Mouse (Mus musculus) forebrain, embryonic 11.5 days (tissue): ENCODE measurements around the gene Sox6. TPM values are rescaled to one million over a fixed set of nuclear protein-coding genes. Genes with fewer than 3 reads are reported as not detected.

ENCODE experiments used
- ATAC-seq: fragments of 200-750 bp; cut with Nextera tagmentation; replicated peaks from 2 replicates; pipeline ENCODE4 v1.8.0; 2017; ENCODE audit warnings: moderate TSS enrichment; ENCODE audit not compliant: low FRiP score
- DNase-seq: peaks from one replicate; pipeline ENCODE4 v3.0.0-alpha.2; 2017; ENCODE audit warnings: low spot score
- H3K27ac ChIP-seq: fragments of 300-500 bp; sonication (generic); 2 replicates; pipeline ENCODE4 v1.5.1; 2014; ENCODE audit warnings: low read depth, low read length
- H3K27me3 ChIP-seq: fragments of 300-500 bp; sonication (generic); 2 replicates; pipeline ENCODE4 v1.6.1; 2014; ENCODE audit warnings: mild to moderate bottlenecking, low read length, mixed read lengths; ENCODE audit not compliant: control insufficient read depth, insufficient read depth
- H3K36me3 ChIP-seq: fragments of 300-500 bp; sonication (generic); 2 replicates; pipeline ENCODE4 v1.6.1; 2014; ENCODE audit warnings: mild to moderate bottlenecking, low read length, moderate library complexity, mixed read lengths; ENCODE audit not compliant: control insufficient read depth, insufficient read depth
- H3K4me1 ChIP-seq: fragments of 300-500 bp; sonication (generic); replicated peaks from 2 replicates; pipeline ENCODE4 v1.6.1; 2014; ENCODE audit warnings: low read length, mixed read lengths; ENCODE audit not compliant: control insufficient read depth, insufficient read depth
- H3K4me2 ChIP-seq: fragments of 300-500 bp; sonication (generic); 2 replicates; pipeline ENCODE4 v1.6.1; 2014; ENCODE audit warnings: low read depth, mild to moderate bottlenecking, low read length, moderate library complexity, mixed read lengths; ENCODE audit not compliant: severe bottlenecking
- H3K4me3 ChIP-seq: fragments of 300-500 bp; sonication (generic); 2 replicates; pipeline ENCODE4 v1.5.1; 2014; ENCODE audit warnings: low read depth, low read length
- H3K9ac ChIP-seq: fragments of 300-500 bp; sonication (generic); 2 replicates; pipeline ENCODE4 v1.6.1; 2014; ENCODE audit warnings: low read length
- H3K9me3 ChIP-seq: fragments of 300-500 bp; sonication (generic); 2 replicates; pipeline ENCODE4 v1.6.1; 2016; ENCODE audit warnings: low read length, mixed read lengths; ENCODE audit not compliant: control insufficient read depth
- WGBS: fragments of 180-500 bp; shearing (Covaris S2); extraction: QIAGEN DNeasy Blood & Tissue Kit; methylation state at CpG from one replicate; pipeline ENCODE4 v1.1.7; 2014; 5-methylcytosine and 5-hydroxymethylcytosine counted together
- polyA plus RNA-seq: library from polyadenylated mRNA; unstranded; fragments of >200 nt; fragmentation: Nextera tagmentation; extraction: Ambion mirVana; gene quantifications from 2 replicates; pipeline ENCODE4 v1.2.1, GENCODE M21; 2014

Sox6 gene
- polyA plus RNA-seq, 1 experiment from 2014 or later = 154 TPM

DNA sequence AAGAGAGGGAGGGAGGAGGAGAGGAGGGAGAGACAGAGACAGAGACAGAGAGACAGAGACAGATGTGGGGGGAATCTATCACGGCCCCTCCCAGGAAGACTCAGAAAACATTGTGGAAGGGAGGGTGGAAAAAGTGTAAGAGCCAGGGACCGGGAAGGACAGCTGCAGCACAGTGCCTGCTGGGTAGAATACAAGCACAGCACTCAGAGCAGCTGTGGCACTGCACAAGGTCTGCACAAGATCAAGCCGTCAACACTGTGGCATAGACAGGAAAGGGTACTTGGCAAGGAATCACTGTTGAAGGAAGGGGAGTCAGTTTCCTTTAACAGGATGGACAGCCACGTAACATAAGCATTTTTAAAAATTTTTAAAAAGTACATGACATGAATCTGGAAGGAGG, 258.4 kb downstream of the Sox6 start:
- Histone ChIP-seq H3K9ac (no peak overlapping the region), H3K27ac (no peak overlapping the region), H3K9me3 (no peaks in the 10 kb centered on the region; the same call in 1 of the 2 replicates), H3K4me2 (no peak overlapping the region), H3K4me1 (peaks cover 3% of the 10 kb centered on the region; the same call in 1 of the 2 replicates), H3K4me3 (no peak overlapping the region), H3K36me3 (no peaks in the 10 kb centered on the region), H3K27me3 (no peaks in the 10 kb centered on the region)
- ATAC-seq (no peak), DNase-seq (no peak)
- 88% methylated on average over 4 of the region's 4 CpGs for WGBS

DNA sequence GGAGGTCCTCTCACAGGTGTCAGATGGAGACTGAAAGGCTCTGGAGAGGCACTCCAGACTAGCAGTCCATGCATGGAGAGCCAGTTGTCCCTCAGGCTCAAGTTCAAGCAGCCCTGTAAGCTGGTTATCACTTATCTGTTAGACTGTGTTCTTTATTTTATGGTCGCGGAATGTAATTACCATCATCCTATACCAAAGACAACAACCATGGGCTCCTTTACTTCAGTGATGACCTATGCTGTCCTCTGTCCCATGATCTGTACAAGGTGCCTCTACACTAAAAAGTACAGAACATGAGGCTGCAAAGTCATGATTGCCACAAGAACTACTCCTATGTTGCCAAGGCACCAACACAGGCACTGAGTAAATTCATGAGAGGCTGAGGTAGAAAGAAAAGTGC, 259.1 kb downstream of the Sox6 start:
- no peaks in the 10 kb centered on the region for H3K36me3 ChIP-seq
- no peak overlapping the region for H3K4me2 ChIP-seq
- H3K4me1 ChIP-seq = peaks cover 3% of the 10 kb centered on the region; the same call in 1 of the 2 replicates
- 100% methylated on average over 2 of the region's 2 CpGs for WGBS
- no peaks in the 10 kb centered on the region for H3K27me3 ChIP-seq
- H3K9ac ChIP-seq = no peak overlapping the region
- H3K9me3 ChIP-seq = no peaks in the 10 kb centered on the region; the same call in 1 of the 2 replicates
- ATAC-seq = no peak
- H3K27ac ChIP-seq = no peak overlapping the region
- no peak overlapping the region for H3K4me3 ChIP-seq
- no peak for DNase-seq

DNA sequence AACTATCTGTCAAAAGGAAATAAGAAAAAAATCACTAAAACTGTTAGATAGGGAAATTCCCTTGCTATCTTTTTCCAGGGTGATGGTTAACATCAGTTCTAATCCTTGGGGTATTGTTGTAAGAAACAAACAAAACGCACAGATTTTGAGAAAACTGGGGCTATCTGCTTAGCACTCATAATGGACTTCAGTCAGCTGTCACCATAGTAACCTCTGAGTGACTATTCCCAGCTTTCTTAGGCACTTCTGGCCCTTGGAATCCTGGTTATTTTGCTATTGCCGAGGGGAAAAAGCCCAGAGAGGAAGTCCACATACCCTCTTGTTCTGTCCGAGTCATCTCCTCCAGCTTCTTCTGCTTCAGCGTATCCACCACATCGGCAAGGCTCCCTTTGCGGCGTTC, 261.9 kb downstream of the Sox6 start:
- ATAC-seq (no peak; the same call in 1 of the 2 replicates), DNase-seq (no peak)
- Histone ChIP-seq H3K27me3 (no peaks in the 10 kb centered on the region), H3K9me3 (no peaks in the 10 kb centered on the region; the same call in 1 of the 2 replicates), H3K4me3 (no peak overlapping the region), H3K27ac (peak overlapping the region; percentile 41; the same call in 1 of the 2 replicates), H3K9ac (no peak overlapping the region), H3K4me1 (peaks cover 3% of the 10 kb centered on the region; the same call in 1 of the 2 replicates), H3K4me2 (no peak overlapping the region), H3K36me3 (no peaks in the 10 kb centered on the region)
- WGBS = 61% methylated on average over 7 of the region's 7 CpGs

DNA sequence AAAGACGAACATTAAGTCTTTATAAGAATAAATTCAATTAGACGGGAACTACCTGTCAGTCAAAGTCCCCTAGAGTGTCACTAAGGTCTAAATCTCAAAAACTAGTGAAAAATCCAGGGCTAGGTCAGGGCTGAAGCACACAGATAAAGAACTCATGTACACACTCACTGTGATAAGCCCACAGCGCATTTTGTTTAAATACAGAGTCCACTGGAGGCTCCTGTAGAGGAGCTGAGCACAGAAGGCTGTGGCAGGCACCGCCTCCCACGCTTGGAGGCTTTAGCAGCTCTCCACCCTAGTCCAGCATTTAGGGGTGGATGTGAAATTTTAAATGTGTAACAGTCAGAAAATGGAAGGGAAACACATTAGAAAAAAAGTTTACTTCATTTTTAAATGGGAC, 262.3 kb downstream of the Sox6 start:
- no peak for DNase-seq
- no peaks in the 10 kb centered on the region for H3K27me3 ChIP-seq
- peak overlapping the region; percentile 41; the same call in 1 of the 2 replicates for H3K27ac ChIP-seq
- no peaks in the 10 kb centered on the region for H3K36me3 ChIP-seq
- H3K9me3 ChIP-seq = no peaks in the 10 kb centered on the region; the same call in 1 of the 2 replicates
- no peak overlapping the region for H3K4me2 ChIP-seq
- no peak for ATAC-seq
- H3K4me1 ChIP-seq = peaks cover 3% of the 10 kb centered on the region; the same call in 1 of the 2 replicates
- 61% methylated on average over 5 of the region's 5 CpGs for WGBS
- H3K9ac ChIP-seq = no peak overlapping the region
- no peak overlapping the region for H3K4me3 ChIP-seq

DNA sequence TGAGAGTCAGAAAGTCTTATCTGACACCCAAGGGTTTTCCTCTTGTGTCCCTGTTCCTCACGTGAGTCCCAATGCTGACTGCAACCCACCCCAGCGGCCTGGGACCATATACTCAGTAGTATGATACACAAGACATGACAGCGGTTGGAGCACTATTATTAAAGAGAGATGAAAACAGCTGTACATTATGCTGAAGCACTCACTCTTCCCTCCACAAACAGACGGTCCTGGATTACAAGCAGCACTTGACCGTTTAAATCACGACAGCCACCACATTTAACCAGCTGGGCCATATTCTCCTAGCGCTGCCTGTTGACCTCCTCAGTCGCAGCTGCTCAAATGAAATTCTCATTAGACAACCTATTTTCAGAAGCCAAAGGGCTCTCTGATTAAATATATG, 272.3 kb downstream of the Sox6 start:
- no peaks in the 10 kb centered on the region for H3K27me3 ChIP-seq

DNA sequence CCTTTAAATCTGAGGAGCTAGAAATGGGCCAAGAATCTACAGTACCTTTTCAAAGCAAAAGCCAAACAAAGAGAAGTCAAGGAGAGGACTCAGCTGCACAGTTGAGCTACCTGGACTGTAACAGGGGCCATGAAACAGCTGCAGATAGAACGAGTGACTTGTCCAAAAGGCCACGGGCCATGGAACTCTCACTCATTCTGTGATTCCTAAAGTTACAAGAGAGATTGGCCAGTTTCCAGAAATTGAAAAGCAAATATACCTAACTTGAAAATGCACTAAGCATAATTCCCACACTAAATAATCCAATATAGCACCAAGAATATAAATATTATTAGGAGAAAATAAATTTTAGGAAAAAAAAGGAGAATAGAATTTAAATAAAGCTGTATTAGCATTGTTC, 274.7 kb downstream of the Sox6 start:
- Histone ChIP-seq H3K27me3 (no peaks in the 10 kb centered on the region), H3K4me1 (no peaks in the 10 kb centered on the region), H3K27ac (no peak overlapping the region), H3K4me3 (no peak overlapping the region), H3K36me3 (no peaks in the 10 kb centered on the region), H3K4me2 (no peak overlapping the region), H3K9ac (no peak overlapping the region), H3K9me3 (no peaks in the 10 kb centered on the region)
- ATAC-seq = no peak
- WGBS = 90% methylated on average over 2 of the region's 2 CpGs
- no peak for DNase-seq

More for the DNA sequence above, 272.3 kb downstream of the Sox6 start:
- H3K9me3 ChIP-seq = no peaks in the 10 kb centered on the region
- H3K4me2 ChIP-seq = no peak overlapping the region
- 84% methylated on average over 8 of the region's 8 CpGs for WGBS
- no peak overlapping the region for H3K9ac ChIP-seq
- H3K4me1 ChIP-seq = no peaks in the 10 kb centered on the region
- H3K4me3 ChIP-seq = no peak overlapping the region
- DNase-seq = no peak
- no peaks in the 10 kb centered on the region for H3K36me3 ChIP-seq
- H3K27ac ChIP-seq = no peak overlapping the region
- no peak for ATAC-seq

DNA sequence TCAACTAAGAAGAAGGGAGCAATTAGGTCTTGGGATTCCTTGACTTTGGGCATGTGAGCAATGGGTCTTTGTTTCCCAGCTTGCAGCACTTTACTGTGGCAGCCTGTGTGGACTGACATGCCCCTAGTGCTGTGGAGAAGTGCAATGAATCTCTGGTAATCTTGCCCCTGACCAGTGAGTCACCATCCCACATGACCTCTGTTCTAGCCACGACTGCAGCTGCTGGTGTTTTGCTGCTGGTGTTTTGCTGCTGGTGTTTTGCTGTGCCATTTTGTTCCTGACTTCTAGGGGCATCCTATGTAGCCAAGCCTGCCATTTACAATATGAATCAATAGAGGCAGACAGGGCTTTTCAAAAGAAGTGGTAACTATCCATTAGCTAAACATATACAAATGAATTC, 280.4 kb downstream of the Sox6 start:
- Histone ChIP-seq H3K36me3 (no peaks in the 10 kb centered on the region), H3K4me2 (no peak overlapping the region), H3K4me3 (no peak overlapping the region), H3K27ac (no peak overlapping the region), H3K27me3 (no peaks in the 10 kb centered on the region), H3K4me1 (no peaks in the 10 kb centered on the region), H3K9me3 (no peaks in the 10 kb centered on the region), H3K9ac (no peak overlapping the region)
- 60% methylated on average over 1 of the region's 1 CpGs for WGBS
- DNase-seq = no peak
- ATAC-seq = no peak

DNA sequence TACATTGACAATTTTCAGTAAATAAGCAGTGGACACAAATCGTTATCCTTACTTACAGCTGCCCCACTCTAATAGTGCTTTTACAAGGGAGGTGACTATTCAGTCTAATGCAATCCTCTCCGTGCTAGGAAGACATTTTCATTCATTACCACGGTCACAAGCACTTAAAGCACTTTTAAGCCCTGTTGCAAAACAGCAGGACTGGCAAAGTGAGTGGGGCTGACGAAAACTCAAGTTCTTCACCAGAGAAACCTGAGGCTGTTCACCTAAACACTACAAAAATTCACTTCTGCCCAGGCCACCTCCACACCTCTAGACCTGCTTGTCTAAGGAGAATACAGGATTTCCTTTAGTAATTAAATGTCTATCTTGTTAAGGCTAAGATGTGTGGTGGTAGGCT, 283.3 kb downstream of the Sox6 start:
- no peak overlapping the region for H3K4me3 ChIP-seq
- ATAC-seq (no peak), DNase-seq (no peak)
- H3K9ac ChIP-seq = no peak overlapping the region
- no peaks in the 10 kb centered on the region for H3K9me3 ChIP-seq
- 42% methylated on average over 4 of the region's 4 CpGs for WGBS
- no peaks in the 10 kb centered on the region for H3K27me3 ChIP-seq
- H3K4me2 ChIP-seq = no peak overlapping the region
- H3K36me3 ChIP-seq = no peaks in the 10 kb centered on the region
- H3K27ac ChIP-seq = no peak overlapping the region; the same call in 1 of the 2 replicates
- H3K4me1 ChIP-seq = peaks cover 19% of the 10 kb centered on the region

DNA sequence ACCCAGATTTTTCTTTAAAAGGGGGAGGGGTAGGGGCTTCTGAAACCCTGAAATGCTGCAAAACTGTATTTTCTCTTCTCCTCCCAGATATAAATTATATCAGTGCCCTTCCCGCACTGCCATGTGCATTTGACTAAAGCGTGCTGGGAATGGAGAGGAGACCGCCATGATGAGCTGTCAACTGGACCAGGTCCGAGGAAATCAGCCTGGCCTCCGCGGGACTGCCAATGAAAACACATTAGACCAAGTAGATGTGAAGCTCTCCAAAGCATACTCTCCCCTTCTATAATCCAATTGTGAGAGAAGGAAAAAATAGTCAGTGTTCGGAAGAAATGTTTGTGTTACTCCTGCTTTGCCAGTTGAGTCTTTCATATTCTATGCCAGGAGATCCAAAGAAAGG, 284.4 kb downstream of the Sox6 start:
- ATAC-seq = no peak
- no peaks in the 10 kb centered on the region for H3K27me3 ChIP-seq

More for the DNA sequence above, 284.4 kb downstream of the Sox6 start:
- no peak overlapping the region for H3K9ac ChIP-seq
- no peaks in the 10 kb centered on the region for H3K36me3 ChIP-seq
- H3K9me3 ChIP-seq = no peaks in the 10 kb centered on the region
- 87% methylated on average over 7 of the region's 7 CpGs for WGBS
- no peak for DNase-seq
- peaks cover 22% of the 10 kb centered on the region for H3K4me1 ChIP-seq
- no peak overlapping the region for H3K27ac ChIP-seq
- H3K4me3 ChIP-seq = no peak overlapping the region
- H3K4me2 ChIP-seq = no peak overlapping the region
